Mouse (Mus musculus) gastrocnemius, adult 2 months (tissue): ENCODE measurements at regions not wholly inside any gene's neighbourhood (a gene's known extent, or its start where the extent isn't known, plus 50 kb on each side); places are given as distances from the start of the nearest gene placed in this dataset.

Source experiments
- DNase-seq: peaks from one replicate; pipeline ENCODE4 v3.0.0; 2022
- H3K27ac ChIP-seq: fragments of 200-600 bp; 2 replicates; pipeline ENCODE4 v1.8.1; 2022; ENCODE audit warnings: mild to moderate bottlenecking
- H3K4me3 ChIP-seq: fragments of 200-600 bp; 2 replicates; pipeline ENCODE4 v1.8.1; 2022; ENCODE audit warnings: mild to moderate bottlenecking, moderate library complexity
- CTCF ChIP-seq: fragments of 200-600 bp; IDR thresholded peaks from 2 replicates; pipeline ENCODE4 v1.8.1; 2022; ENCODE audit warnings: antibody characterized with exemption, mild to moderate bottlenecking, moderate library complexity
- intact Hi-C: fragments of 180-260 bp; cut with DNase I; formaldehyde crosslinking; loops from one replicate; pipeline ENCODE4 v1.15.1; 2025

DNA sequence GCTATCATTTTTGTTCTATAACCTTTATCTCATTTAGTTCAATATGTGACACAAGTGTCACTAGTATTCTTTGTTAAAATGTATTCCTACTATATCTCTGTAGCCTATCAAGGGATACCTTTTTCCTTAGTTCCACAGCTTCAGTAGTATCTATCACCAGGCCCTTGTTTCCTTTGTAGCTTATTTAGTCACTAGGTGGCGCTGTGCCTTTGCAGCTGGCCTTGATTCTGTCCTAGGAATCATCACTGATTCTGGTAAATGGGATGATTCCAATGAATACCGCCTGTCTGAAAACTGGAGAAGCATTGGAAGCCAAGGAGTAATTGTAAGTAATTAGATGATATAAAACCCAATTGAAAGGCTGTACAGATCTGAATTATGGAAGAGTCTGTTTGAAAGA is 139.3 kb downstream of the Dcaf12l2 start:
- intact Hi-C loops, result no loop called here
- peak; percentile 15 for DNase-seq
- no peak overlapping the region for H3K4me3 ChIP-seq

More for the DNA sequence above, 139.3 kb downstream of the Dcaf12l2 start:
- peak; percentile 54 for TF ChIP-seq CTCF
- H3K27ac ChIP-seq, result no peak overlapping the region
